Mouse (Mus musculus) heart, postnatal 0 days (tissue): ENCODE data around the gene Nr1h2. TPM values are rescaled to one million over a fixed set of nuclear protein-coding genes. Genes with fewer than 3 reads are reported as not detected.

ENCODE experiments used
- ATAC-seq: fragments of 200-750 bp; cut with Nextera tagmentation; 2 replicates; pipeline ENCODE4 v1.8.0; 2017; ENCODE audit warnings: low read depth, moderate number of reproducible peaks, moderate library complexity; ENCODE audit not compliant: insufficient read depth
- DNase-seq: peaks from one replicate; pipeline ENCODE4 v3.0.0-alpha.2; 2016; ENCODE audit warnings: low spot score
- H3K27ac ChIP-seq: fragments of 300-500 bp; sonication (generic); 2 replicates; pipeline ENCODE4 v1.5.1; 2014; ENCODE audit warnings: low read depth, mild to moderate bottlenecking
- H3K27me3 ChIP-seq: fragments of 300-500 bp; sonication (generic); 2 replicates; pipeline ENCODE4 v1.6.1; 2014; ENCODE audit warnings: low read length, mixed read lengths; ENCODE audit not compliant: control insufficient read depth, insufficient read depth
- H3K36me3 ChIP-seq: fragments of 300-500 bp; sonication (generic); replicated peaks from 2 replicates; pipeline ENCODE4 v1.6.1; 2014; ENCODE audit warnings: low read length, mixed read lengths; ENCODE audit not compliant: control insufficient read depth, insufficient read depth
- H3K4me1 ChIP-seq: fragments of 300-500 bp; sonication (generic); 2 replicates; pipeline ENCODE4 v1.6.1; 2014; ENCODE audit warnings: antibody characterized with exemption; ENCODE audit not compliant: control insufficient read depth, insufficient read depth
- H3K4me2 ChIP-seq: fragments of 300-500 bp; sonication (generic); 2 replicates; pipeline ENCODE4 v1.6.1; 2014; ENCODE audit warnings: low read depth, mild to moderate bottlenecking, low read length, moderate library complexity
- H3K4me3 ChIP-seq: fragments of 300-500 bp; sonication (generic); 2 replicates; pipeline ENCODE4 v1.5.1; 2014; ENCODE audit warnings: low read depth, low read length
- H3K9ac ChIP-seq: fragments of 300-500 bp; sonication (generic); replicated peaks from 2 replicates; pipeline ENCODE4 v1.6.1; 2014; ENCODE audit warnings: low read depth, low read length, mixed read lengths
- H3K9me3 ChIP-seq: fragments of 300-500 bp; sonication (generic); replicated peaks from 2 replicates; pipeline ENCODE4 v1.6.1; 2016; ENCODE audit warnings: low read length; ENCODE audit not compliant: control insufficient read depth
- CTCF ChIP-seq: IDR thresholded peaks from 2 replicates; pipeline ENCODE4 v1.5.1; 2016; ENCODE audit warnings: antibody characterized with exemption, control low read depth, low read depth
- EP300 ChIP-seq: IDR thresholded peaks from 2 replicates; pipeline ENCODE4 v1.6.1; 2016; ENCODE audit warnings: antibody characterized with exemption, low read depth
- WGBS: fragments of 180-500 bp; shearing (Covaris S2); extraction: QIAGEN DNeasy Blood & Tissue Kit; methylation state at CpG from one replicate; pipeline ENCODE4 v1.1.7; 2014; 5-methylcytosine and 5-hydroxymethylcytosine counted together
- polyA plus RNA-seq: library from polyadenylated mRNA; unstranded; fragments of >200 nt; fragmentation: Nextera tagmentation; extraction: Ambion mirVana; gene quantifications from 2 replicates; pipeline ENCODE4 v1.2.1, GENCODE M21; 2015
- total RNA-seq: library from RNA; depleted of rRNA; stranded (reverse); fragments of >200 nt; gene quantifications from 2 replicates; pipeline ENCODE4 v1.2.3, GENCODE M21; 2014; ENCODE audit warnings: low replicate concordance

Nr1h2 gene
- total and polyA plus RNA-seq, 2 experiments from 2014 or later, result 50.1 to 60.9 TPM

DNA sequence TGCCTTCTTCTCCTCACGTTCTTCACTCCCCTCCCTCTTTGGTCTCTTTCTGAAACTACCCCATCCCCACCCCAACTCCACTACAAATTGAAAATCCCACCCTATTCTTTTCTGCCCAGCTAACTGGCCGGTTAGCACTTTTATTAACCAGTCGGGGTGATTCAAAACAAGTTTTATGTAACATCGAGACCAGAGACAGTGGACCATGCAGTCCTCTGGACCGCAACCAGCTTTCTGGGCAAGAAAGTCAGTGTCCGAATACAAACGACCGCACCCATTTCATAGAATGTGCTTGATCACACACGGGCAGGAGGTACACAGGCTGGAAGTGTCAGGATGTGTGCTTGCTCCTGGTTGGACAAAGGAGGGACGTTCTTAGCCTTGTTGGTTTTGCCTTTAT, 10.7 kb upstream of the Nr1h2 start:
- no peak for TF ChIP-seq CTCF
- TF ChIP-seq EP300, result no peak
- Histone ChIP-seq H3K9me3 (no peaks in the 10 kb centered on the region), H3K27ac (no peak overlapping the region), H3K9ac (no peak overlapping the region), H3K4me1 (no peaks in the 10 kb centered on the region), H3K4me2 (no peak overlapping the region), H3K27me3 (peaks cover 14% of the 10 kb centered on the region; the same call in 1 of the 2 replicates), H3K36me3 (no peaks in the 10 kb centered on the region), H3K4me3 (no peak overlapping the region)
- DNase-seq, result no peak
- 78% methylated on average over 10 of the region's 10 CpGs for WGBS
- ATAC-seq, result no peak

GRCm38 (mm10) chr7:44563284-44563683, 9.5 kb upstream of the Nr1h2 start:
- WGBS, result 34% methylated on average over 8 of the region's 8 CpGs
- no peak overlapping the region for H3K9ac ChIP-seq
- TF ChIP-seq EP300 (no peak), CTCF (no peak)
- no peaks in the 10 kb centered on the region for H3K36me3 ChIP-seq
- H3K9me3 ChIP-seq, result no peaks in the 10 kb centered on the region
- ATAC-seq (no peak), DNase-seq (no peak)
- H3K4me2 ChIP-seq, result no peak overlapping the region
- no peaks in the 10 kb centered on the region for H3K4me1 ChIP-seq
- no peak overlapping the region for H3K4me3 ChIP-seq
- peaks cover 7% of the 10 kb centered on the region; the same call in 1 of the 2 replicates for H3K27me3 ChIP-seq
- no peak overlapping the region for H3K27ac ChIP-seq

- WGBS, result 50% methylated on average over 18 of the region's 18 CpGs
Measured at GRCm38 (mm10) chr7:44560435-44561400, 7.0 kb upstream of the Nr1h2 start.

DNA sequence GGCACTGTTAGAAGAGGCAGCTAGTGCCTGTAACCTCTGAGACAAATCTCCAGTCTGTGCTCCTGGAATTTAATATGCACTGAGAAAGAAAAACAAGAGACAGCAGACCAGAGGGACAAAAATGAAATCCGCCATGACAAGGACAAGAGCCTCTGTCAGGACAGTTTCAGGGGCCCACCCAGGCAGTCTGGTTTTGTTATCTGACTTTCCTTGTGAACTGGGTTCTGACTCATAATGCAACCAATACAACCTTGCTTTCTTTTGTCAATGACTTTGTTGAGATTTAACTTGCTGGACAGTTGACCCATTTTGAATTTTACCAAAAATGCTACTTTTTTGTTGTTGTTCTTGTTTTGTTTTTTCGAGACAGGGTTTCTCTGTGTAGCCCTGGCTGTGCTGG, 3.9 kb upstream of the Nr1h2 start:
- Histone ChIP-seq H3K9ac (no peak overlapping the region), H3K27me3 (no peaks in the 10 kb centered on the region), H3K4me2 (no peak overlapping the region), H3K27ac (no peak overlapping the region), H3K4me1 (peaks cover 4% of the 10 kb centered on the region; the same call in 1 of the 2 replicates), H3K36me3 (no peaks in the 10 kb centered on the region; the same call in 1 of the 2 replicates), H3K9me3 (no peaks in the 10 kb centered on the region), H3K4me3 (no peak overlapping the region)
- WGBS, result 51% methylated on average over 2 of the region's 2 CpGs
- TF ChIP-seq CTCF (no peak), EP300 (no peak)
- DNase-seq, result no peak
- no peak for ATAC-seq

More at GRCm38 (mm10) chr7:44560435-44561400, 7.0 kb upstream of the Nr1h2 start:
- Histone ChIP-seq H3K27ac (no peak overlapping the region), H3K9me3 (no peaks in the 10 kb centered on the region), H3K4me3 (no peak overlapping the region), H3K4me2 (no peak overlapping the region), H3K27me3 (peaks cover 7% of the 10 kb centered on the region; the same call in 1 of the 2 replicates), H3K9ac (no peak overlapping the region), H3K4me1 (no peaks in the 10 kb centered on the region), H3K36me3 (no peaks in the 10 kb centered on the region)
- DNase-seq, result peak; percentile 70
- TF ChIP-seq CTCF (peak; percentile 81), EP300 (no peak)
- ATAC-seq, result no peak

DNA sequence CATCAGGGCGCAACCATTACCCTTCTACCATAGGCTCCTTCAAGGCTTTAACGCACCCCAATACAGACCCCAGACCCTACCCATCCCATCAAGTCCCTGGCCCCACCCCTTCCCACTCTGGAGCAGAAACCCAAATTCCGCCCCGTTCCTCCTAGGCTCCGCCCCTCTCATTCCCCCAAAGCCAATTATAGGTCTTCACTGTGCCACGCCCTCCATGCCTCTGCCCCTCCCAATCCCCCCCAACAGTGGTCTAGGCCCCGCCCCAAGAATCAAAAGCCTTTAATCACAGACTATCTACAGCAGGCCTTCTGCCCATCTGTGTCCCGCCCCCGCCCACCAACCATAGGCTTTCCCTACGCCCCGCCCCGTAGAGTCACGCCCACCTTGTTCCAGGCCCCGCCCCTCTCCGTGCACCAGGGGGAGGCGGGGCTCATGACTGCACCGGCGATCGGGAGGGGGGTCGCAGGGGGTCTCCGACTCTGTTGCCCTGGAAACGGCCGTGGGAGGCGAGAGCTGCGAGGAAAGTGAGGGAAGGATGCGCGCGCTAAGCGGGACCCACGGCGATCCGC, 471 bp downstream of the Nr1h2 start:
- Histone ChIP-seq H3K4me1 (peaks cover 4% of the 10 kb centered on the region), H3K27ac (peak overlapping the region; percentile 99), H3K36me3 (peaks cover 28% of the 10 kb centered on the region), H3K4me3 (peak overlapping the region; percentile 100), H3K27me3 (no peaks in the 10 kb centered on the region), H3K9me3 (no peaks in the 10 kb centered on the region), H3K9ac (peak overlapping the region; percentile 86), H3K4me2 (peak overlapping the region; percentile 88)
- ATAC-seq (peak; percentile 71), DNase-seq (peak; percentile 72)
- no peak for TF ChIP-seq CTCF
- TF ChIP-seq EP300, result no peak
- under 1% methylated on average over 32 of the region's 32 CpGs for WGBS
